ENCODE assay signal across 25 mouse cellular contexts in the genomic region with DNA sequence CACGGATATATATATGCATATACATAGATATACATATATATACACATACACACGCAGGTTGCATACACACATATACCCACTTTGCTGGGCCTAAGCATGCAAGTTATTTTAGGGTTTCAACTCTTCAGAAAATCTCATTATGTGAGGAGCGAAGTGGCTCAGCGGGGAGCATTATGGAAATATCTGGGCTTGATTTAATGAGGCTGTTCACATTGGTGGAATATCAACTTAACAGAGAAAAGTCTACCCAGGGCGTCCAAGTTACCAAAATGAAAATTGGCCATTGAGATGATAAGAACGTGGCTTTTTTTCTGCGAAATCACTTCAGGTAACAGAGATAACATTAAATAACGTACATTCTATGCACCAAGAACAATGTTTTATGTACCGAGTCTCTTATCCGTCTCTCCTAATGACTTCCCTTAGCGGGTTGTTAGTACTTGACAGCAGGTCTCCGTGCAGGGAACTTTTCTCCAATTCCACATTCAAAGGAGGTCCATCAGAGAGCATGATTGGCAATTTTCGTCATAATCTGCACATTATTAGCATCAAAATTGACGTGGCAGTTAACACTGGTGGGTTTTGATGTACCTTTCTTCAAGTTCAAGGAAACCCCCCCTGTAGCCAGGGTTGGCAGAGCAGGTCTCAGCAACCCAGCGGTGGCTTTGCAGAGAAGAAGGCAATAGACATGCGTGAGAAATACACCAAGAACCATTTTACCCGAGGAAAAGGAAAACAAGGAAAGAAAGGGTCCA. TPM values are rescaled to one million over a fixed set of nuclear protein-coding genes. Genes with fewer than 3 reads are reported as not detected.
DNase-seq lines count a peak whose midpoint lies in the region; ATAC-seq lines count a peak whose summit lies in the region.
"Had no signal": no experiment of that assay in that cellular context is flagged by ENCODE, and none has a peak within 500 bp of the region (broad histone marks: within the 10 kb centered on the region; RNA-seq: fewer than 3 reads in every experiment).

No protein-coding gene starts in this region.

- no peak for ATAC-seq in hindbrain, embryonic 16.5 days
- no peak for ATAC-seq in midbrain, embryonic 14.5 days (ENCODE audit: low FRiP score, low TSS enrichment)
- no peak for ATAC-seq in hindbrain, embryonic 14.5 days (ENCODE audit: low FRiP score)
- ATAC-seq: forebrain, embryonic 14.5 days; midbrain, embryonic 15.5 days had no signal

- H3K27me3 ChIP-seq in hindbrain, embryonic 10.5 days (ENCODE audit: insufficient read depth, poor library complexity, severe bottlenecking) = peaks cover 100% of the 10 kb centered on the region
- H3K27me3 ChIP-seq in hindbrain, embryonic 16.5 days (replicated peaks; ENCODE audit: control insufficient read depth, insufficient read depth, low read length) = peaks cover 46% of the 10 kb centered on the region
- H3K27me3 ChIP-seq in midbrain, embryonic 14.5 days (ENCODE audit: control insufficient read depth, insufficient read depth, low read length) = peaks cover 83% of the 10 kb centered on the region
- H3K27me3 ChIP-seq in midbrain, embryonic 10.5 days (ENCODE audit: low read depth, poor library complexity, severe bottlenecking) = peaks cover 100% of the 10 kb centered on the region
- peaks cover 88% of the 10 kb centered on the region for H3K27me3 ChIP-seq in hindbrain, embryonic 14.5 days (ENCODE audit: control insufficient read depth, insufficient read depth, low read length)

- 13% methylated on average over 17 of the region's 17 CpGs for WGBS in hindbrain, embryonic 10.5 days
- WGBS in hindbrain, embryonic 16.5 days = 13% methylated on average over 17 of the region's 17 CpGs
- WGBS in midbrain, embryonic 14.5 days = 10% methylated on average over 17 of the region's 17 CpGs
- WGBS in midbrain, embryonic 10.5 days = 12% methylated on average over 17 of the region's 17 CpGs
- 12% methylated on average over 17 of the region's 17 CpGs for WGBS in hindbrain, embryonic 14.5 days

- H3K4me3 ChIP-seq in hindbrain, embryonic 10.5 days = no peak overlapping the region
- no peak overlapping the region for H3K4me3 ChIP-seq in hindbrain, embryonic 16.5 days (ENCODE audit: low read length)
- no peak overlapping the region for H3K4me3 ChIP-seq in midbrain, embryonic 14.5 days (replicated peaks; ENCODE audit: low read depth, low read length)
- no peak overlapping the region for H3K4me3 ChIP-seq in midbrain, embryonic 10.5 days
- H3K4me3 ChIP-seq in hindbrain, embryonic 14.5 days (replicated peaks; ENCODE audit: low read length) = peak overlapping the region; percentile 5; the same call in 1 of the 2 replicates
- H3K4me3 ChIP-seq: heart, adult 2 months; heart, embryonic 15.5 days; lung, embryonic 15.5 days; midbrain, embryonic 15.5 days had no signal

- no peaks in the 10 kb centered on the region for H3K9me3 ChIP-seq in hindbrain, embryonic 10.5 days
- H3K9me3 ChIP-seq in hindbrain, embryonic 16.5 days (ENCODE audit: control insufficient read depth, low read length) = no peaks in the 10 kb centered on the region; the same call in 1 of the 2 replicates
- no peaks in the 10 kb centered on the region for H3K9me3 ChIP-seq in midbrain, embryonic 14.5 days (ENCODE audit: control insufficient read depth, low read length)
- no peaks in the 10 kb centered on the region for H3K9me3 ChIP-seq in midbrain, embryonic 10.5 days (replicated peaks)
- H3K9me3 ChIP-seq in hindbrain, embryonic 14.5 days (ENCODE audit: control insufficient read depth, low read length) = no peaks in the 10 kb centered on the region
- H3K9me3 ChIP-seq: heart, embryonic 15.5 days; lung, embryonic 15.5 days; midbrain, embryonic 15.5 days had no signal

- no peak overlapping the region for H3K27ac ChIP-seq in hindbrain, embryonic 10.5 days
- H3K27ac ChIP-seq in hindbrain, embryonic 16.5 days (ENCODE audit: low read depth, low read length) = no peak overlapping the region
- H3K27ac ChIP-seq in midbrain, embryonic 14.5 days (replicated peaks; ENCODE audit: low read depth, low read length) = no peak overlapping the region
- no peak overlapping the region for H3K27ac ChIP-seq in midbrain, embryonic 10.5 days (replicated peaks)
- peak overlapping the region; percentile 26; the same call in 1 of the 2 replicates for H3K27ac ChIP-seq in hindbrain, embryonic 14.5 days
- H3K27ac ChIP-seq: heart, adult 2 months; heart, embryonic 15.5 days; liver, embryonic 14.5 days; lung, embryonic 15.5 days; midbrain, embryonic 15.5 days had no signal

- H3K4me2 ChIP-seq in hindbrain, embryonic 16.5 days (ENCODE audit: low read length) = no peak overlapping the region
- no peak overlapping the region for H3K4me2 ChIP-seq in midbrain, embryonic 14.5 days (ENCODE audit: low read length)
- H3K4me2 ChIP-seq in hindbrain, embryonic 14.5 days (replicated peaks) = peak overlapping the region; percentile 52
- H3K4me2 ChIP-seq: heart, embryonic 15.5 days; lung, embryonic 15.5 days; midbrain, embryonic 15.5 days had no signal

- H3K36me3 ChIP-seq in hindbrain, embryonic 10.5 days = no peaks in the 10 kb centered on the region
- no peaks in the 10 kb centered on the region for H3K36me3 ChIP-seq in hindbrain, embryonic 16.5 days (ENCODE audit: control insufficient read depth, insufficient read depth, low read length)
- H3K36me3 ChIP-seq in midbrain, embryonic 14.5 days (ENCODE audit: control insufficient read depth, insufficient read depth, low read length) = no peaks in the 10 kb centered on the region
- H3K36me3 ChIP-seq in midbrain, embryonic 10.5 days = no peaks in the 10 kb centered on the region
- H3K36me3 ChIP-seq in hindbrain, embryonic 14.5 days (replicated peaks; ENCODE audit: control insufficient read depth, insufficient read depth) = no peaks in the 10 kb centered on the region
- H3K36me3 ChIP-seq: heart, embryonic 15.5 days; lung, embryonic 15.5 days; midbrain, embryonic 15.5 days had no signal

- peak; percentile 29 for DNase-seq in hindbrain, embryonic 10.5 days (ENCODE audit: low spot score)
- peak; percentile 58 for DNase-seq in midbrain, embryonic 14.5 days
- DNase-seq in midbrain, embryonic 10.5 days (ENCODE audit: low spot score) = no peak
- peak; percentile 27 for DNase-seq in hindbrain, embryonic 14.5 days (ENCODE audit: low spot score)
- peak; percentile 30 for DNase-seq in retina, postnatal 1 day
- DNase-seq in heart, postnatal 36 days = no peak
- DNase-seq: adrenal gland, postnatal 36 days; cerebellum, adult 8-10 months; gastrocnemius, postnatal 25 days; heart, adult 2 months; kidney, adult 11 months; kidney, postnatal 14 days; thymus, postnatal 36 days had no signal

- H3K9ac ChIP-seq in hindbrain, embryonic 16.5 days (ENCODE audit: low read depth, low read length) = no peak overlapping the region
- no peak overlapping the region for H3K9ac ChIP-seq in midbrain, embryonic 14.5 days (replicated peaks; ENCODE audit: low read length)
- H3K9ac ChIP-seq in hindbrain, embryonic 14.5 days = peak overlapping the region; percentile 1; the same call in 1 of the 2 replicates
- H3K9ac ChIP-seq: heart, embryonic 15.5 days; liver, embryonic 14.5 days; lung, embryonic 15.5 days; midbrain, embryonic 15.5 days had no signal

- intact Hi-C loops in heart, postnatal 36 days (cut with DNase I) = loop anchor here (5.0 kb wide), 1 partner anchor 83 kb away; no protein-coding TSS in a partner anchor

- peaks cover 19% of the 10 kb centered on the region for H3K4me1 ChIP-seq in hindbrain, embryonic 10.5 days (replicated peaks)
- H3K4me1 ChIP-seq in hindbrain, embryonic 16.5 days (ENCODE audit: control insufficient read depth, insufficient read depth, low read depth, low read length) = peaks cover 6% of the 10 kb centered on the region
- H3K4me1 ChIP-seq in midbrain, embryonic 14.5 days (ENCODE audit: control insufficient read depth, insufficient read depth, low read length) = 0 out of 2 replicates have a peak, but pooled peaks cover 3% of the 10 kb centered on the region
- peaks cover 18% of the 10 kb centered on the region for H3K4me1 ChIP-seq in midbrain, embryonic 10.5 days
- peaks cover 5% of the 10 kb centered on the region; the same call in 1 of the 2 replicates for H3K4me1 ChIP-seq in hindbrain, embryonic 14.5 days (replicated peaks; ENCODE audit: control insufficient read depth, insufficient read depth, low read length)

RNA-seq across cellular contexts. Expression of a gene that starts 5.4 kb away (rescaled TPM):
- 0.19 and 0.47 TPM in 2 replicates for polyA plus RNA-seq in hindbrain, embryonic 10.5 days (2016; fragmentation: Nextera tagmentation; extraction: Ambion mirVana)
- 0.40 and 0.58 TPM in 2 replicates for polyA plus RNA-seq in hindbrain, embryonic 16.5 days (2015; fragmentation: Nextera tagmentation; extraction: Ambion mirVana)
- polyA plus RNA-seq in midbrain, embryonic 14.5 days (2014; fragmentation: Nextera tagmentation; extraction: Ambion mirVana) = 1.2 and 1.7 TPM in 2 replicates
- 0.17 and 0.50 TPM in 2 replicates for polyA plus RNA-seq in midbrain, embryonic 10.5 days (2016; fragmentation: Nextera tagmentation; extraction: Ambion mirVana)
- polyA plus RNA-seq in hindbrain, embryonic 14.5 days (2014; fragmentation: Nextera tagmentation; extraction: Ambion mirVana) = 1.3 and 1.4 TPM in 2 replicates
- total RNA-seq in heart, postnatal 36 days (2021) = not detected
- total RNA-seq: adrenal gland, postnatal 36 days; heart, adult 2 months; hematopoietic stem cell, adult 5-6 weeks; layer of hippocampus, adult 8-10 months; left cerebral cortex, postnatal 36 days had no signal
- polyA plus RNA-seq: C2C12; cortical plate, adult 2 months; forebrain, embryonic 14.5 days; heart, adult 2 months; heart, embryonic 15.5 days; lung, embryonic 15.5 days; stomach, embryonic 14.5 days had no signal

RNA-seq across cellular contexts. Expression of a gene that starts 14.2 kb away (rescaled TPM):
- not detected in 2 replicates for polyA plus RNA-seq in hindbrain, embryonic 10.5 days (2016; fragmentation: Nextera tagmentation; extraction: Ambion mirVana)
- 0.06 TPM in 1 of 2 replicates, not detected in the other for polyA plus RNA-seq in hindbrain, embryonic 16.5 days (2015; fragmentation: Nextera tagmentation; extraction: Ambion mirVana)
- 0.11 TPM in 1 of 2 replicates, not detected in the other for polyA plus RNA-seq in midbrain, embryonic 14.5 days (2014; fragmentation: Nextera tagmentation; extraction: Ambion mirVana)
- polyA plus RNA-seq in midbrain, embryonic 10.5 days (2016; fragmentation: Nextera tagmentation; extraction: Ambion mirVana) = 0.05 TPM in 1 of 2 replicates, not detected in the other
- polyA plus RNA-seq in hindbrain, embryonic 14.5 days (2014; fragmentation: Nextera tagmentation; extraction: Ambion mirVana) = 0.08 TPM in 1 of 2 replicates, not detected in the other
- not detected for total RNA-seq in heart, postnatal 36 days (2021)
- total RNA-seq: adrenal gland, postnatal 36 days; gastrocnemius, postnatal 25 days; heart, adult 2 months; hematopoietic stem cell, adult 5-6 weeks; layer of hippocampus, adult 8-10 months; left cerebral cortex, postnatal 36 days had no signal
- polyA plus RNA-seq: C2C12; cortical plate, adult 2 months; forebrain, embryonic 14.5 days; heart, adult 2 months; heart, embryonic 15.5 days; lung, embryonic 15.5 days; stomach, embryonic 14.5 days had no signal

RNA-seq across cellular contexts. Expression of a gene that starts 20.9 kb away (rescaled TPM):
- polyA plus RNA-seq in hindbrain, embryonic 10.5 days (2016; fragmentation: Nextera tagmentation; extraction: Ambion mirVana) = not detected in 2 replicates
- not detected in 2 replicates for polyA plus RNA-seq in hindbrain, embryonic 16.5 days (2015; fragmentation: Nextera tagmentation; extraction: Ambion mirVana)
- polyA plus RNA-seq in midbrain, embryonic 14.5 days (2014; fragmentation: Nextera tagmentation; extraction: Ambion mirVana) = not detected in 2 replicates
- not detected in 2 replicates for polyA plus RNA-seq in midbrain, embryonic 10.5 days (2016; fragmentation: Nextera tagmentation; extraction: Ambion mirVana)
- polyA plus RNA-seq in hindbrain, embryonic 14.5 days (2014; fragmentation: Nextera tagmentation; extraction: Ambion mirVana) = not detected in 2 replicates
- not detected for total RNA-seq in heart, postnatal 36 days (2021)
- total RNA-seq: adrenal gland, postnatal 36 days; gastrocnemius, postnatal 25 days; heart, adult 2 months; hematopoietic stem cell, adult 5-6 weeks; layer of hippocampus, adult 8-10 months; left cerebral cortex, postnatal 36 days had no signal
- polyA plus RNA-seq: C2C12; cortical plate, adult 2 months; forebrain, embryonic 14.5 days; heart, adult 2 months; heart, embryonic 15.5 days; lung, embryonic 15.5 days; midbrain, embryonic 15.5 days; stomach, embryonic 14.5 days had no signal

RNA-seq across cellular contexts. Expression of a gene that starts 25.4 kb away (rescaled TPM):
- polyA plus RNA-seq in hindbrain, embryonic 10.5 days (2016; fragmentation: Nextera tagmentation; extraction: Ambion mirVana) = not detected in 2 replicates
- polyA plus RNA-seq in hindbrain, embryonic 16.5 days (2015; fragmentation: Nextera tagmentation; extraction: Ambion mirVana) = not detected in 2 replicates
- not detected in 2 replicates for polyA plus RNA-seq in midbrain, embryonic 14.5 days (2014; fragmentation: Nextera tagmentation; extraction: Ambion mirVana)
- polyA plus RNA-seq in midbrain, embryonic 10.5 days (2016; fragmentation: Nextera tagmentation; extraction: Ambion mirVana) = not detected in 2 replicates
- not detected in 2 replicates for polyA plus RNA-seq in hindbrain, embryonic 14.5 days (2014; fragmentation: Nextera tagmentation; extraction: Ambion mirVana)
- not detected for total RNA-seq in heart, postnatal 36 days (2021)
- total RNA-seq: adrenal gland, postnatal 36 days; heart, adult 2 months; hematopoietic stem cell, adult 5-6 weeks; layer of hippocampus, adult 8-10 months; left cerebral cortex, postnatal 36 days had no signal
- polyA plus RNA-seq: C2C12; cortical plate, adult 2 months; forebrain, embryonic 14.5 days; heart, adult 2 months; heart, embryonic 15.5 days; lung, embryonic 15.5 days; midbrain, embryonic 15.5 days; stomach, embryonic 14.5 days had no signal

RNA-seq across cellular contexts. Expression of a gene that starts 37.8 kb away (rescaled TPM):
- not detected in 2 replicates for polyA plus RNA-seq in hindbrain, embryonic 10.5 days (2016; fragmentation: Nextera tagmentation; extraction: Ambion mirVana)
- polyA plus RNA-seq in hindbrain, embryonic 16.5 days (2015; fragmentation: Nextera tagmentation; extraction: Ambion mirVana) = not detected in 2 replicates
- polyA plus RNA-seq in midbrain, embryonic 14.5 days (2014; fragmentation: Nextera tagmentation; extraction: Ambion mirVana) = not detected in 2 replicates
- not detected in 2 replicates for polyA plus RNA-seq in midbrain, embryonic 10.5 days (2016; fragmentation: Nextera tagmentation; extraction: Ambion mirVana)
- polyA plus RNA-seq in hindbrain, embryonic 14.5 days (2014; fragmentation: Nextera tagmentation; extraction: Ambion mirVana) = not detected in 2 replicates
- under 1 TPM in 1 of 2 experiments, not detected in 1; 0.22 TPM for total RNA-seq in heart, postnatal 36 days (2021)
- total RNA-seq: adrenal gland, postnatal 36 days; heart, adult 2 months; hematopoietic stem cell, adult 5-6 weeks; layer of hippocampus, adult 8-10 months; left cerebral cortex, postnatal 36 days had no signal
- polyA plus RNA-seq: C2C12; cortical plate, adult 2 months; forebrain, embryonic 14.5 days; heart, adult 2 months; heart, embryonic 15.5 days; midbrain, embryonic 15.5 days; stomach, embryonic 14.5 days had no signal

Comparison
In these comparisons a context has a peak if more than half of its experiments do, and no peak if none do; other contexts are left out.
1. DNase-seq: peak in hindbrain, embryonic 10.5 days (single experiment), midbrain, embryonic 14.5 days (single experiment), hindbrain, embryonic 14.5 days (single experiment) and retina, postnatal 1 day (single experiment); none in midbrain, embryonic 10.5 days (single experiment) and heart, postnatal 36 days (0 of 2).